8 mouse cellular contexts compared by ENCODE assay signal in the genomic region with DNA sequence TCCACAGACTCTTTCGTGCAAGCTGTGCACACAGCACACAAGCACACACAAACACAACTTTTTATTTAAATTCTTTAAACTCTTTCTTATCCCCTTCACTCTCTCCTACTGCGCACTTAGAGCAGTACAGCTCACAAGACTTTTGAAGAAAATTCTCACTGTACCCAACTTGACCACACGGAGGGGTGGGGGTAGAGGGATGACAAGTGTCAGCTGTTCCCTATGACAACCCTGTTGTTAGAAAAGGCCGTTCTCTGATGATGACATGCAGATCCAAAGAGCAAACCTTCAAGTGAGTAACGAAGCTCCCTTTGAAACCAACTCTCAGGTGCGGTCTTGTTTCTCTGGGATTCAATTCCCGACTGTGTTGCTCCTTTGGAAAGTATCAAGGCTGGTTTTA. TPM values are rescaled to one million over a fixed set of nuclear protein-coding genes. Genes with fewer than 3 reads are reported as not detected.
DNase-seq lines count a peak whose midpoint lies in the region; ATAC-seq and TF ChIP-seq lines count a peak whose summit lies in the region.

No protein-coding gene starts in this region.

- peaks cover 9% of the 10 kb centered on the region for H3K4me1 ChIP-seq in heart, embryonic 16.5 days (ENCODE audit: control insufficient read depth, insufficient read depth, low read length)
- no peaks in the 10 kb centered on the region for H3K4me1 ChIP-seq in ES-Bruce4 (ENCODE audit: control insufficient read depth, insufficient read depth, low read length)
- H3K4me1 ChIP-seq in forebrain, embryonic 16.5 days (replicated peaks; ENCODE audit: control insufficient read depth, insufficient read depth, low read length): peaks cover 6% of the 10 kb centered on the region
- H3K4me1 ChIP-seq in liver, embryonic 16.5 days (ENCODE audit: control insufficient read depth, low read depth, low read length): peaks cover 12% of the 10 kb centered on the region

- H3K4me3 ChIP-seq in heart, embryonic 16.5 days (ENCODE audit: low read length): peak overlapping the region; percentile 68
- peak overlapping the region; percentile 75 for H3K4me3 ChIP-seq in ES-Bruce4 (ENCODE audit: low read depth, low read length)
- peak overlapping the region; percentile 75 for H3K4me3 ChIP-seq in forebrain, embryonic 16.5 days (replicated peaks; ENCODE audit: low read length)
- H3K4me3 ChIP-seq in liver, embryonic 16.5 days (ENCODE audit: low read depth, low read length): peak overlapping the region; percentile 91

- DNase-seq in heart, postnatal 14 days: no peak
- DNase-seq in thymus, postnatal 4 days: peak; percentile 52
- no peak for DNase-seq in ovary, postnatal 14 days (ENCODE audit: low spot score)
- DNase-seq in layer of hippocampus, postnatal 14 days (ENCODE audit: low spot score in 2 of 2): no peak

- H3K27me3 ChIP-seq in heart, embryonic 16.5 days (ENCODE audit: control insufficient read depth, insufficient read depth, low read length): no peaks in the 10 kb centered on the region
- no peaks in the 10 kb centered on the region for H3K27me3 ChIP-seq in ES-Bruce4 (ENCODE audit: control insufficient read depth, insufficient read depth, low read length, poor library complexity, severe bottlenecking)
- H3K27me3 ChIP-seq in forebrain, embryonic 16.5 days (replicated peaks; ENCODE audit: control insufficient read depth, insufficient read depth, low read length): no peaks in the 10 kb centered on the region
- no peaks in the 10 kb centered on the region for H3K27me3 ChIP-seq in liver, embryonic 16.5 days (ENCODE audit: control insufficient read depth, insufficient read depth, low read depth, low read length)

- peak overlapping the region; percentile 79 for H3K9ac ChIP-seq in heart, embryonic 16.5 days (ENCODE audit: low read length)
- peak overlapping the region; percentile 9 for H3K9ac ChIP-seq in ES-Bruce4 (ENCODE audit: low read depth, poor library complexity, severe bottlenecking)
- peak overlapping the region; percentile 74 for H3K9ac ChIP-seq in forebrain, embryonic 16.5 days (replicated peaks; ENCODE audit: low read depth, low read length)
- H3K9ac ChIP-seq in liver, embryonic 16.5 days (ENCODE audit: low read depth, low read length): peak overlapping the region; percentile 89

- H3K27ac ChIP-seq in heart, embryonic 16.5 days (ENCODE audit: low read length): no peak overlapping the region
- no peak overlapping the region for H3K27ac ChIP-seq in ES-Bruce4 (ENCODE audit: insufficient read depth, low read length)
- H3K27ac ChIP-seq in forebrain, embryonic 16.5 days (ENCODE audit: low read length): no peak overlapping the region
- H3K27ac ChIP-seq in liver, embryonic 16.5 days (ENCODE audit: low read length): peak overlapping the region; percentile 5; the same call in 1 of the 2 replicates

- no peak for ATAC-seq in heart, embryonic 16.5 days (replicated peaks; ENCODE audit: extremely low read depth, insufficient read depth, low FRiP score)
- ATAC-seq in forebrain, embryonic 16.5 days: no peak; the same call in 1 of the 2 replicates
- ATAC-seq in liver, embryonic 16.5 days (ENCODE audit: low read depth): no peak

- no peak for TF ChIP-seq EP300 in ES-Bruce4 (IDR thresholded peaks at IDR 0.05; ENCODE audit: insufficient read depth, low read depth, low read length)

- H3K4me2 ChIP-seq in heart, embryonic 16.5 days (ENCODE audit: low read depth, low read length): peak overlapping the region; percentile 79
- H3K4me2 ChIP-seq in forebrain, embryonic 16.5 days (ENCODE audit: low read length): peak overlapping the region; percentile 54
- peak overlapping the region; percentile 94 for H3K4me2 ChIP-seq in liver, embryonic 16.5 days (ENCODE audit: low read depth, low read length)

- no peak for TF ChIP-seq POLR2A in ES-Bruce4 (IDR thresholded peaks at IDR 0.05; ENCODE audit: insufficient read depth, low read length)

- WGBS in heart, embryonic 16.5 days: 36% methylated on average over 7 of the region's 7 CpGs
- WGBS in forebrain, embryonic 16.5 days: 43% methylated on average over 7 of the region's 7 CpGs
- 28% methylated on average over 7 of the region's 7 CpGs for WGBS in liver, embryonic 16.5 days (ENCODE audit: insufficient replicate concordance)

- no peaks in the 10 kb centered on the region for H3K9me3 ChIP-seq in heart, embryonic 16.5 days (replicated peaks; ENCODE audit: control insufficient read depth, low read length)
- no peaks in the 10 kb centered on the region for H3K9me3 ChIP-seq in ES-Bruce4 (replicated peaks; ENCODE audit: control insufficient read depth, insufficient read depth, low read length, poor library complexity, severe bottlenecking)
- no peaks in the 10 kb centered on the region for H3K9me3 ChIP-seq in forebrain, embryonic 16.5 days (ENCODE audit: control insufficient read depth, low read length)
- H3K9me3 ChIP-seq in liver, embryonic 16.5 days (replicated peaks; ENCODE audit: control insufficient read depth, low read length): no peaks in the 10 kb centered on the region

- no peak for TF ChIP-seq CTCF in ES-Bruce4 (IDR thresholded peaks at IDR 0.05; ENCODE audit: low read depth, low read length)

- intact Hi-C loops in heart, postnatal 14 days (cut with DNase I): loop anchor here (1.0 to 5.0 kb wide), 3 partner anchors 65 to 1036 kb away; no protein-coding TSS in a partner anchor

- 0 out of 2 replicates have a peak, but pooled peaks cover 2% of the 10 kb centered on the region for H3K36me3 ChIP-seq in heart, embryonic 16.5 days (ENCODE audit: control insufficient read depth, insufficient read depth)
- no peaks in the 10 kb centered on the region for H3K36me3 ChIP-seq in ES-Bruce4 (ENCODE audit: control insufficient read depth, insufficient read depth, low read length, poor library complexity, severe bottlenecking)
- H3K36me3 ChIP-seq in forebrain, embryonic 16.5 days (ENCODE audit: control insufficient read depth, insufficient read depth): no peaks in the 10 kb centered on the region
- no peaks in the 10 kb centered on the region for H3K36me3 ChIP-seq in liver, embryonic 16.5 days (ENCODE audit: control insufficient read depth, insufficient read depth)

RNA-seq across cellular contexts. Expression of gene Pts, which starts 0.7 kb away (rescaled TPM):
- 91.6 and 93.2 TPM in 2 replicates for polyA plus RNA-seq in heart, embryonic 16.5 days (2015; fragmentation: Nextera tagmentation; extraction: Ambion mirVana)
- 10 to 100 TPM; 25.5 to 29.4 TPM for total RNA-seq in heart, postnatal 14 days (2021)
- polyA plus RNA-seq in ES-Bruce4 (2011; ENCODE audit: insufficient read depth, insufficient read length, low read depth, missing spikeins): 34.3 and 34.4 TPM in 2 replicates
- 86.8 and 94.1 TPM in 2 replicates for polyA plus RNA-seq in forebrain, embryonic 16.5 days (2015; fragmentation: Nextera tagmentation; extraction: Ambion mirVana)
- polyA plus RNA-seq in liver, embryonic 16.5 days (2015; fragmentation: Nextera tagmentation; extraction: Ambion mirVana): 30.1 and 30.5 TPM in 2 replicates
- total RNA-seq in layer of hippocampus, postnatal 14 days (2021): 10 to 100 TPM; 35.5 to 46.5 TPM

RNA-seq across cellular contexts. Expression of gene Il18, which starts 26.8 kb away (rescaled TPM):
- polyA plus RNA-seq in heart, embryonic 16.5 days (2015; fragmentation: Nextera tagmentation; extraction: Ambion mirVana): 3.7 and 3.9 TPM in 2 replicates
- total RNA-seq in heart, postnatal 14 days (2021): 1 to 10 TPM; 1.3 to 2.0 TPM
- 1.2 and 2.1 TPM in 2 replicates for polyA plus RNA-seq in ES-Bruce4 (2011; ENCODE audit: insufficient read depth, insufficient read length, low read depth, missing spikeins)
- polyA plus RNA-seq in forebrain, embryonic 16.5 days (2015; fragmentation: Nextera tagmentation; extraction: Ambion mirVana): 15.8 and 16.5 TPM in 2 replicates
- 12.0 and 13.3 TPM in 2 replicates for polyA plus RNA-seq in liver, embryonic 16.5 days (2015; fragmentation: Nextera tagmentation; extraction: Ambion mirVana)
- total RNA-seq in layer of hippocampus, postnatal 14 days (2021): 10 to 100 TPM; 27.8 to 32.9 TPM

RNA-seq across cellular contexts. Expression of gene Bco2, which starts 27.1 kb away (rescaled TPM):
- polyA plus RNA-seq in heart, embryonic 16.5 days (2015; fragmentation: Nextera tagmentation; extraction: Ambion mirVana): 0.21 TPM in 1 of 2 replicates, not detected in the other
- under 1 TPM; 0.22 to 0.33 TPM for total RNA-seq in heart, postnatal 14 days (2021)
- not detected in 2 replicates for polyA plus RNA-seq in ES-Bruce4 (2011; ENCODE audit: insufficient read depth, insufficient read length, low read depth, missing spikeins)
- polyA plus RNA-seq in forebrain, embryonic 16.5 days (2015; fragmentation: Nextera tagmentation; extraction: Ambion mirVana): 0.52 and 0.61 TPM in 2 replicates
- polyA plus RNA-seq in liver, embryonic 16.5 days (2015; fragmentation: Nextera tagmentation; extraction: Ambion mirVana): 0.50 and 0.87 TPM in 2 replicates
- total RNA-seq in layer of hippocampus, postnatal 14 days (2021): 1 to 10 TPM; 3.2 to 3.3 TPM

RNA-seq across cellular contexts. Expression of gene Tex12, which starts 33.3 kb away (rescaled TPM):
- not detected in 2 replicates for polyA plus RNA-seq in heart, embryonic 16.5 days (2015; fragmentation: Nextera tagmentation; extraction: Ambion mirVana)
- total RNA-seq in heart, postnatal 14 days (2021): not detected
- polyA plus RNA-seq in ES-Bruce4 (2011; ENCODE audit: insufficient read depth, insufficient read length, low read depth, missing spikeins): not detected in 2 replicates
- not detected in 2 replicates for polyA plus RNA-seq in forebrain, embryonic 16.5 days (2015; fragmentation: Nextera tagmentation; extraction: Ambion mirVana)
- polyA plus RNA-seq in liver, embryonic 16.5 days (2015; fragmentation: Nextera tagmentation; extraction: Ambion mirVana): not detected in 2 replicates
- not detected for total RNA-seq in layer of hippocampus, postnatal 14 days (2021)

RNA-seq across cellular contexts. Expression of gene Plet1, which starts 33.5 kb away (rescaled TPM):
- 1.1 and 1.7 TPM in 2 replicates for polyA plus RNA-seq in heart, embryonic 16.5 days (2015; fragmentation: Nextera tagmentation; extraction: Ambion mirVana)
- 1 to 10 TPM; 1.5 to 2.2 TPM for total RNA-seq in heart, postnatal 14 days (2021)
- polyA plus RNA-seq in ES-Bruce4 (2011; ENCODE audit: insufficient read depth, insufficient read length, low read depth, missing spikeins): 22.7 and 30.9 TPM in 2 replicates
- polyA plus RNA-seq in forebrain, embryonic 16.5 days (2015; fragmentation: Nextera tagmentation; extraction: Ambion mirVana): 0.22 and 0.44 TPM in 2 replicates
- polyA plus RNA-seq in liver, embryonic 16.5 days (2015; fragmentation: Nextera tagmentation; extraction: Ambion mirVana): 0.27 and 0.51 TPM in 2 replicates
- total RNA-seq in layer of hippocampus, postnatal 14 days (2021): under 1 TPM in 1 of 2 experiments, not detected in 1; 0.38 TPM

Comparison
In these comparisons a context has a peak if more than half of its experiments do, and no peak if none do; other contexts are left out.
1. H3K9ac ChIP-seq: peak in every context shown above with its lines; median percentile 89 in liver, embryonic 16.5 days; 79 in heart, embryonic 16.5 days; 74 in forebrain, embryonic 16.5 days; 9 in ES-Bruce4.